Mouse (Mus musculus) retina, postnatal 1 day (tissue): ENCODE measurements at regions not wholly inside any gene's neighbourhood (a gene's known extent, or its start where the extent isn't known, plus 50 kb on each side); places are given as distances from the start of the nearest gene placed in this dataset.

ENCODE experiments used
- DNase-seq: peaks from one replicate; pipeline ENCODE4 v3.0.0-alpha.2; 2012

- no peak for DNase-seq
These were observed 170.4 kb upstream of the Ptger4 start for GRCm38 (mm10) chr15:5414401-5414800.

- DNase-seq = no peak
These were observed 172.0 kb upstream of the Ptger4 start for GRCm38 (mm10) chr15:5416031-5416430.

GRCm38 (mm10) chr15:5426641-5427040, 182.7 kb upstream of the Ptger4 start:
- no peak for DNase-seq

GRCm38 (mm10) chr15:5427319-5428048, 183.5 kb upstream of the Ptger4 start:
- DNase-seq = no peak

GRCm38 (mm10) chr15:5432018-5432417, 188.0 kb upstream of the Ptger4 start:
- no peak for DNase-seq

- DNase-seq = no peak
These were observed 193.0 kb upstream of the Ptger4 start for GRCm38 (mm10) chr15:5437020-5437419.

GRCm38 (mm10) chr15:5446040-5446755, 202.2 kb upstream of the Ptger4 start:
- DNase-seq = no peak

- DNase-seq = peak; percentile 1
These were observed 202.8 kb upstream of the Ptger4 start for GRCm38 (mm10) chr15:5446756-5447314.

- no peak for DNase-seq
These were observed 203.9 kb upstream of the Ptger4 start for GRCm38 (mm10) chr15:5447707-5448496.

GRCm38 (mm10) chr15:5459083-5459482, 215.1 kb upstream of the Ptger4 start:
- DNase-seq = no peak

- no peak for DNase-seq
These were observed 215.6 kb upstream of the Ptger4 start for GRCm38 (mm10) chr15:5459580-5459979.

GRCm38 (mm10) chr15:5462651-5463050, 218.7 kb upstream of the Ptger4 start:
- DNase-seq = no peak

GRCm38 (mm10) chr15:5464732-5465131, 220.7 kb upstream of the Ptger4 start:
- no peak for DNase-seq

- no peak for DNase-seq
These were observed 224.6 kb upstream of the Ptger4 start for GRCm38 (mm10) chr15:5468535-5469073.

- no peak for DNase-seq
These were observed 231.5 kb upstream of the Ptger4 start for GRCm38 (mm10) chr15:5475389-5475995.

- DNase-seq = no peak
These were observed 249.3 kb upstream of the Ptger4 start for GRCm38 (mm10) chr15:5493286-5493685.

- DNase-seq = no peak
These were observed 251.3 kb upstream of the Ptger4 start for GRCm38 (mm10) chr15:5495187-5495849.

- DNase-seq = no peak
These were observed 252.0 kb upstream of the Ptger4 start for GRCm38 (mm10) chr15:5495954-5496353.

GRCm38 (mm10) chr15:5504502-5504901, 260.5 kb upstream of the Ptger4 start:
- DNase-seq = no peak

GRCm38 (mm10) chr15:5506848-5507544, 263.0 kb upstream of the Ptger4 start:
- DNase-seq = no peak

GRCm38 (mm10) chr15:5507545-5507913, 263.5 kb upstream of the Ptger4 start:
- DNase-seq = no peak
